Mouse (Mus musculus) thymus, adult 2 months (tissue): Measurements from ENCODE around the gene Scn1b.

Experiments
- CTCF ChIP-seq: fragments of 200-500 bp; IDR thresholded peaks from 2 replicates; pipeline ENCODE4 v1.5.1; 2012; ENCODE audit warnings: mild to moderate bottlenecking, control low read depth, low read length, moderate library complexity, borderline replicate concordance; ENCODE audit not compliant: control insufficient read depth, poor library complexity, insufficient read depth; ENCODE audit errors: extremely low read depth
- POLR2A ChIP-seq: fragments of 200-500 bp; IDR thresholded peaks from 2 replicates; pipeline ENCODE4 v1.6.1; 2012; ENCODE audit warnings: mild to moderate bottlenecking, low read length, control low read depth, moderate library complexity; ENCODE audit not compliant: control insufficient read depth, poor library complexity, insufficient read depth; ENCODE audit errors: extremely low read depth

DNA sequence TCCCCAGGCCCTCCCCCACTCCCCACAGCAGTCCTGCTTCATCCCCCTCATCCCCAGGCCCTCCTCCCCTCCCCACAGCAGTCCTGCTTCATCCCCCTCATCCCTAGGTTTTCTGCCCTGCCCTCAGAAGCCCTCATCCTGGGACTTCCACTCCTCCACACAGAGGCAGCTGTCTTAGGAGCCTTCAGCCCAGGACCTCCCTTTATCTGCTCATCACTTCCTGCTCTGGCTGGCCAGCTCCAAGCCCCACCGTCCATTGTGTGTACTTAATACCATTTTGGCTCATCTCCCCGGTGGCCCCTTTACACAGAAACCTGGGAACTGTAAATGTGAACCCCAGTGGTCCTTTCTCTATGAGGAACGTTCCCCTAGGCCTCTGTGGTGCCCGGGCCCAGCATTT, 14.8 kb downstream of the Scn1b start:
- TF ChIP-seq CTCF, result no peak
- TF ChIP-seq POLR2A, result no peak
